Mouse (Mus musculus) 3T3-L1 (cell line): Measurements from ENCODE around the gene Vamp8.

ENCODE experiments used
- DNase-seq: peaks from one replicate; pipeline ENCODE4 v3.0.0-alpha.2; 2015; ENCODE audit warnings: low read depth, low spot score

The Vamp8 gene

DNA sequence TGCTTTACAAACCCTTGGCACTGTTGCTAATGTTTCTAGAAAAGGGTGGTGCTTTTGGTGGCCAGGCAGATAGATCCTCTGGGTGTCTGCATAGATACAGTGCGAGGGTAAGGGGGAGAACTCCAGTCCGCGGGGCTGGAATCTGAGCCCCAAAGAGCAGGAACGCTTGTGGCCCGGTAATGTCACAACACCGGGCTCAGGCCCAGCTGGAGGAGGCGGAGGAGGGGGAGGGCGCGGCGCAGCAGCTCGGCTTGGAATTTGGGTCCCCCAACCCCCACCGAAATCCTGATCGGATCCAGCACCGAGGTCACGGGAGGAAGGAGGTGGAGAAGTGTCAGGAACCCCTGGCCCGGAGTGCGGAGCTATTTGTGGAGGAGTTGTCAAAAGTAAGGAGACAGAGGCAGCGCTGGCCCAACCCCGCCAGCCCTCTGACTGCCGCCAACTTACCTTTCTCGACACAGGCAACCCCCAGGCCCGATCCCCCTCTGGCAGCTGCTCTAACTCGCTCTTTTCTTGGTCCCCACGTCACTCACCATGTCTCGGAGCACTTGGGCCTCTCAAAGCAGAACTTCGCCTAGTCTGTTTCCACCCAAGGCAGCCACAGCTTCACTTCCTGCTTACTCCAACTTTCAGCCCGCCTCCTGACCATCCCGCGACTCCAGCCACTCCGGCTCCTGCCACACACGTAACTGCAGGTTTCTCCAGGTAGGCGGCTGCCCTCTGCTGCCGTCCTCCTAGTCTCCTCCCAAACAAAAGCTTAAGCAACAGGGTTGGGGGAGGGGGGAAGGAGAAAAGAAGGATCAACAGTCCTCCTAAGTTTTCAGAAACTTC lies at the start of gene Vamp8:
TSS of gene Vamp8 (minus strand) at position 763 of the 831 bp plus-strand sequence.
- DNase-seq = peak; percentile 76

DNA sequence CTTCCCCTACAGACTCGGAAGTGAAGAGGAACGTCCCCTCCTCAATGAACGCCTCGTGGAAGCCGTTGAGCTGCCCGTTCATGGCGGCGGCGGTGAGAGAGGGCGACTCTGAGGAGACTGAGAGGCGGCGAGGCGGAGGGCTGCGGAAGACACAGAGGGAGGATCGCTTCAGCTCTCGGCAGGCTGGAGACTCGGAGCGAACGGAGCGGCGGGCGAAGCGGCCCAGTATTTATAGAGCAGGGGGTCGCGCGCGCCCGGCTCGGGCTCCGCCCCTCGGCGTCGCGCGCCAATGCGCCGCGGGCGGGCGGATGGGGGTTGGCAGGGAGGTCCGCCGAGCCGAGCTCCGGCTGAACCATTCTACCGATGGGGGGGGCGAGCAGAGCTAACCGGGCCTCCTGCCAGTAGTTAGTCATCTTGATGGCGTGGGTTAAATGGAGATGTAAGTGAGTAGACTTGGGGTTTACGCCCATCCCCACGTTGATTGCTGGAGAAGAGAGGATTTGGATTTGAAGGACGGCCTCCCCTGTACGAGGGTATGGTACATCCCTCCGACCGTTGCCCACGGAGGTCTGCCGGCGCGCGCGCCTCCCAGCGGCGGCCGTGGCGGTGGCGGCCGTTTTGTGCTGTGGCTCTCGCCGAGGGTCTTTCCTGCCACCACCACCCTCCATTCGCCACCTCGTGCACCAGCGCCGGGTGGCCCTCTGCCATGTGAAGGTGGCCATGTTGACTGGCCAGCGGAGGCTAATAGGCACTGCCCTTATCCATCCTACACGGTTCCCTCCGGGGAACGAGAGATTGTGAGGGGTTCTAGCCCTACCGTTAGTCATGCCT lies 49.1 kb upstream of the Vamp8 start, which contains the start of gene Mat2a:
TSS of gene Mat2a (minus strand) at position 204 of the 831 bp plus-strand sequence.
- peak; percentile 98 for DNase-seq

GRCm38 (mm10) chr6:72438862-72439354 lies 48.4 kb upstream of the Vamp8 start:
- DNase-seq = peak; percentile 88

DNA sequence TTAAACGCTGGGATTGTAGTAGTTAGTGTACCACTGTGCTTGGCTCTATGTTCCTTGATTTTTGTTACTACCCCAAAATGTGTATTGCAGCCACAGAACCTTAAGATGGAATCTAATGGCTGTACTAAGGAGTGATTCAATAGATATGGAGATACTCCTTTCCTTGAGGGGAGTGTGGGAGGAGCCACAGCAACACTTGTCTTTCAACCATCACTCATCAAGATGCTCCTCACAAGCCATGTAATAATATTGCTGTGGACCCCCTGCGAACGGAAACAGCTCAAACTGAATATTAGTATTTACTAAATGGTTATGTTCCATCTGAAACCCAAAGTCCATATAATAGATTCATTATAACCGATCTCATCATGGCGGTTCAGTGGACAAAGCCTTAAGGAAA lies 47.7 kb upstream of the Vamp8 start:
- DNase-seq = peak; percentile 50

GRCm38 (mm10) chr6:72432153-72432552 lies 41.6 kb upstream of the Vamp8 start:
- DNase-seq = no peak

DNA sequence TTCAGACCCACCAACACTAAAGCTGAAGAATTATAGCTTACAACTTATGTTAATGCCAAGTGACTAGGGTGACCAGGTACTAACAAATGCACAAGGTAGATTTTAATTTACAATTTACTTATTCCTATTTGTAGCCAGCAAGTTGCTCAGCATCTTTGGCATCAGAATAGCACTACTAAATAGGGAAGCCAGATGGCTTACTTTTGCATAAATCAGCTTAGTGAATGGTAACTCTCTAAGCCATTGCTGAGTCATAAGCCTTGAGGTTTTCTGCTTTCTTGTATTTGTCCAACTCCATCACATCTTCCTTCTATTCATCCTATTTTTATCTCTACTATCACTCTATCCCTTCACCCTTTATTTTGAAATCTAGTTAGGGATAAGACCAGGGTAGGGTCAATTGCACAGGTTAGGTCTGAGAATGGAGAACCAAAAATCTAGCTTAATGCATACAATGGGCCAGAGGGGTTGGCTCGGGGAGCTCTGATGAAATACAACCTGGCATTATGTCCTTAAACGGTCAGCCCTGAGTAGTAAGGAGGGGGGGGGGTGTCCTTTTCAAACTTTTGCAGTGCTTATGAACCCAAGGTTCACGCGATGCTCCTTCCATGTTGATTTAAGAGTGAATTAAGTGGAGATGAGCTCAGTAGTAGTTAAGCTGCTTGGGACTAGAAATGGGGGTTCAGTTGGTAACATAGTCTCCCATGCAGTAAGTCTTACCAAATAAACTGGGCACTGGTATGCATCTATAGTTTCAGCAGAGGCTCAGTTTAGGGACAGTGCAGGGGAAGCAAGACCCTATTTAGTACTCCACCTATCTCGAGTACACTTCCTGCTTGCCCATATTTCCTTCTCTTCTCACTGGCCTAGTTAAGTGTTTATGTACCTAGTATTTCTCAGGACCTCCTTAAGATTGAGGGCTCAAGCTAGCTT lies 40.8 kb upstream of the Vamp8 start:
- DNase-seq = peak; percentile 75

DNA sequence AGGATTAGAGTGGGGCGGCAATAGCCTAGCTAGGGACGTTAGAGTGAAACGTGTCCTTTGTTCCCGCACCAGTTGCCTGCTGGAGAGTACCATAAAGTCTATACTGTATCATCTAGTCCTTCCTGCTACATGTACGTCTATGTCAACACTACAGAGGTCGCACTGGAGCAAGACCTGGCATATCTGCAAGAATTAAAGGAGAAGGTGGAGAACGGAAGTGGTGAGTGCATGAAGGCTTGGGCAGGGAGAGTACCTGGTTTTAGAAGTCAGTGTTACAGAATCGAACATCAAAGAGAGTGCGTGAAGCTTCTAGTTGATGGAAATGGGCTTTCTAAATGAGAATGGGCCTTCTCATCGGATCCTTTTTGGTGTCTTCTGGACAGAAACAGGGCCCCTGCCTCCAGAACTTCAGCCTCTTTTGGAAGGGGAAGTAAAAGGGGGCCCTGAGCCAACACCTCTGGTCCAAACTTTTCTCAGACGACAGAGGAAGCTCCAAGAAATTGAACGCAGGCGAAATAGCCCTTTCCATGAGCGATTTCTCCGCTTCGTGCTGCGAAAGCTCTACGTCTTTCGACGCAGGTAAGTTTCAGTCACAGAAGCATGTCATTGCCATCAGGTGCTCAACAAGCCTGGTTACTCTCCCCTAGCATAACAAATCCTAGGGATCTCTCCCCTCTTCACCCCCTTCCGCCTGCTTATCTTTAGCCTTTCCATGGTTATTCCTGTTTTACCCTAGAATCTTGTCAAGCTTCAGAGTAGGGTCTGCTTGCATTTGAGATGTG lies 38.7 kb upstream of the Vamp8 start:
- DNase-seq = no peak

- DNase-seq = peak; percentile 92
These were observed 37.5 kb upstream of the Vamp8 start for GRCm38 (mm10) chr6:72428036-72428435.

DNA sequence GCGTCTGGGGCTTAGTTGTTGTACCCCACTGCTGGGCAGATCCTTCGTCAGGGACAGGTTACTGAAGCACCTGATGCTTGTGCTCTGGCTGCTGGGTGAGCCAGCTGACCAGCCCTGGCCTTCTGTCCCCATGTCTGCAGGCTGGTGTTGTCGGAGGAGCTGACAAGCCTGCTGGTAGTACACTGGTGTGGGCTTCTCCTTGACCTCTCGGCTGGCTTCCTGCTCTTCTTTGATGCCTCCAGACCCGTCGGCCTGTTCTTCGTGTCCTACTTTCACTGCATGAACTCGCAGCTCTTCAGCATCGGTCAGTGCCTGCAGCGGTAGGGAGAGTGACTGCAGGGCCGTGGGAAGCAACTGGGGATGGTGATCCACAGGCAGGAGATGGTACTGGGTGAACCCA lies 35.1 kb upstream of the Vamp8 start:
- DNase-seq = no peak

GRCm38 (mm10) chr6:72420901-72421300 lies 30.4 kb upstream of the Vamp8 start:
- DNase-seq = no peak

GRCm38 (mm10) chr6:72419806-72420205 lies 29.3 kb upstream of the Vamp8 start:
- DNase-seq = no peak

GRCm38 (mm10) chr6:72418279-72418678 lies 27.8 kb upstream of the Vamp8 start:
- no peak for DNase-seq

- no peak for DNase-seq
These were observed 25.7 kb upstream of the Vamp8 start for GRCm38 (mm10) chr6:72415964-72416772.

GRCm38 (mm10) chr6:72415181-72415580 lies 24.7 kb upstream of the Vamp8 start:
- no peak for DNase-seq

DNA sequence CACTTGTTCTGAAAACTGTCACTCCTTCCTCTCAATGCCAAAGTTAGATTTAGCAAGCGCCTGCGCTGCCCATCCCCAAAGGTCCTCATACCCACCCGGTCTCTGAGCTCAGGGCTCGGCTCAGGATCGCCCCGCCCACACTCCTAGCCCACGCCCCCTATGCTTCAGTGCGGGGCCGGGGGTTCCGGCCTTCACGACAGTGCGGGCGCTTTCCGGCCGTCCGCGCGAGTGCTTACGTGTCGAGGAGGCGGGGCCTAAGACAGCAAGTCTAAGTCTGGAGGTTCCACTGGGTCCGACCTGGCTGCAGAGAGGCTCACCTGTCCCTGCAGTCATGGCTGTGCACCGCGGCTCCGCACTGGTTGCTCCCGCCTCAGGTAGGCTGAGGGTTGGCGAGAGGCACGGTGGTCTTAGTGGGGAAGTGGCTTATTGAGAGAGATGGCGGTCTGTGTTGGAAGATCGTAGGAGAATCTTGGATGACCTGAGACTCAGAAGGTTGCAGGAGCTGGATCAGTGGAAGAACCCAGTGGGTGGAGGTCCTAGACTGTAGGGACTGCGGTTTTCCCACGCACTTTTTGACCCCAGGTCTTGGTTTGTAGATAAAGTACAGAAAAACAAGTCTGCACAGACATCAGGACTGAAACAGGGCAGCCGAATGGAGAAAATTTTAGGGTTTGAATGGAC lies 23.7 kb upstream of the Vamp8 start, which contains the start of gene Ggcx:
TSS of gene Ggcx (plus strand) at position 233 of the 681 bp plus-strand sequence.
- DNase-seq = peak; percentile 96

- no peak for DNase-seq
These were observed 20.0 kb upstream of the Vamp8 start for GRCm38 (mm10) chr6:72410518-72410917.

DNA sequence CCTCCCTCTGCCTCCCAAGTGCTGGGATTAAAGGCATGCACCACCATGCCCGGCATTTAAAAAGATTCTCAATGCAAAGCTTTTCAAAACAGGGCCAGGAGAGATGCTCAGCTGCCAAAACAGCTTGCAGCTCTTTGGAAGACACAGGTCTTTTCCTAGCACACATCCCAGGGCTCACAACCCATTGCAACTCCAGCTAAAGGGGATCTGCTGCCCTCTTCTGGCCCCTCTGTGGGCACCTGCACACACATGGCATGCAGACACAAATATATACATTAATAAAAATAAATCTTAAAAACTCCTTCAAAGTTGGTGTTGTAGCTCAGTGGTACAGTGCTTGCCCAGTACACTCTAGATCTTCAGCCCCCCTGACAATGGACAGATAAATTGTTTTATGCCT lies 19.5 kb upstream of the Vamp8 start:
- no peak for DNase-seq

DNA sequence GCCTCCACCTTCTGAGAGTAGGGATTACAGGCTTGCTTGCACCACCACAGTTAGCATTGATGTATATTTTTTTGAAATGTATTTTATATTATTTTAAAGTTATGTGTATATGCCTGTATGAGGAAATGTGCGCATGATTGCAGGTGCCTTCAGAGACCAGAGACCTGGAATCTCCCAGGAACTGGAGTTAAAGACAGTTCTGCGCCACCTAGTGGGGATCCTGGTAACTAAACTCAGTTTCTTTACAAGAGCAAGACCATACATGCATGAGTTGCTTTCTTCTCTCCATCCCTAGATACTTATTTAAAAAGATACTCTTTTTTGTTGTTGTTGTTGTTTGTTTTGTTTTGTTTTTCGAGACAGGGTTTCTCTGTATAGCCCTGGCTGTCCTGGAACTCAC lies 19.1 kb upstream of the Vamp8 start:
- peak; percentile 92 for DNase-seq

DNA sequence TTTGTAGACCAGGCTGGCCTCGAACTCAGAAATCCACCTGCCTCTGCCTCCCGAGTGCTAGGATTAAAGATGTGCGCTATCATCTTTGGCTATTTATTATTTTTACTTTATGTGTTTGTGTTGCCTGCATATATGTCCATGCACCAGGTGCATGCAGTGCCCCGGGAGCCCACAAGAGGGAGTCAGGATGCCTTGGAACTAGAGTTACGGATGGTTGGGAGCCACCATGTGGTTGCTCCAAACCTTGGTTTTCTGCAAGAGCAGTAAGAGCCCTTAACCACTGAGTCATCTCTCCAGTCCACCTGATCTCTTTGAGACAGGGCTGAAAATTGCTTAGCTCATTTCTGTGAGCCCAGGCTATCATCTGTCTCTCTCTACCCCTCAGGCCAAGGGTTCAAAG lies 16.6 kb upstream of the Vamp8 start:
- DNase-seq = peak; percentile 99
